ENCODE assay signal across 11 mouse cellular contexts in the genomic region with DNA sequence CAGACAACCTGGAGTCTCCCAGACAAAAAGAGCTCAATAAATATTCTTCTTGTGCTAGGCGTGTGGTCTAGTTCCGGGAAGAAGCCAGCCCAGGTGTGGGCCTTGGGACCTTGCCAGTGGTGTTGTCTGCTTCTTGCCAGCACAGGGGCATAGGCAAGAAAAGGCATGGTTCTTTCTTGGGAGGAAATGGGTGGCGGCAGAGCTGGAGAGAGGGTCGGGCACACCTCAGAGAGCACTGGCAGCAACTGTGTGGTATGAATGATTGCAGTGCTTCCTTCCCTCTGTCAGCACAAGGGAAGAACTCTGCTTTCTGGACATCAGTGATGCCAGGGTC.
DNase-seq lines count a peak whose midpoint lies in the region; ATAC-seq lines count a peak whose summit lies in the region.
"Had no signal": no experiment of that assay in that cellular context is flagged by ENCODE, and none has a peak within 500 bp of the region (broad histone marks: within the 10 kb centered on the region; RNA-seq: fewer than 3 reads in every experiment).

No protein-coding gene starts in this region.

- H3K4me3 ChIP-seq in intestine, embryonic 15.5 days (replicated peaks) = no peak overlapping the region
- no peak overlapping the region for H3K4me3 ChIP-seq in intestine, embryonic 16.5 days (ENCODE audit: low read length)
- H3K4me3 ChIP-seq in embryonic facial prominence, embryonic 11.5 days (ENCODE audit: low read depth, low read length) = no peak overlapping the region
- no peak overlapping the region for H3K4me3 ChIP-seq in hindbrain, embryonic 13.5 days
- peak overlapping the region; percentile 3; the same call in 1 of the 2 replicates for H3K4me3 ChIP-seq in midbrain, embryonic 16.5 days (ENCODE audit: low read depth, low read length)
- H3K4me3 ChIP-seq: heart, adult 2 months had no signal

- no peak for ATAC-seq in intestine, embryonic 15.5 days
- ATAC-seq in intestine, embryonic 16.5 days = no peak
- ATAC-seq in embryonic facial prominence, embryonic 11.5 days (replicated peaks; ENCODE audit: insufficient number of reproducible peaks, low FRiP score, low TSS enrichment, low read depth) = no peak
- 0 out of 2 replicates have a peak, but pooled peaks have one; percentile 4 for ATAC-seq in hindbrain, embryonic 13.5 days (ENCODE audit: low FRiP score)
- ATAC-seq in midbrain, embryonic 16.5 days = peak; percentile 13
- ATAC-seq in erythroblast, adult 5-6 weeks (replicated peaks; ENCODE audit: low FRiP score, poor library complexity, severe bottlenecking) = no peak

- H3K36me3 ChIP-seq in intestine, embryonic 15.5 days = no peaks in the 10 kb centered on the region
- no peaks in the 10 kb centered on the region for H3K36me3 ChIP-seq in intestine, embryonic 16.5 days (ENCODE audit: control insufficient read depth, insufficient read depth, low read length)
- H3K36me3 ChIP-seq in embryonic facial prominence, embryonic 11.5 days (replicated peaks; ENCODE audit: control insufficient read depth, insufficient read depth, low read depth, low read length) = no peaks in the 10 kb centered on the region
- no peaks in the 10 kb centered on the region for H3K36me3 ChIP-seq in hindbrain, embryonic 13.5 days
- H3K36me3 ChIP-seq in midbrain, embryonic 16.5 days (ENCODE audit: control insufficient read depth, insufficient read depth, low read length) = no peaks in the 10 kb centered on the region

- no peaks in the 10 kb centered on the region for H3K27me3 ChIP-seq in intestine, embryonic 15.5 days (replicated peaks)
- no peaks in the 10 kb centered on the region for H3K27me3 ChIP-seq in intestine, embryonic 16.5 days (replicated peaks; ENCODE audit: control insufficient read depth, insufficient read depth, low read length)
- no peaks in the 10 kb centered on the region for H3K27me3 ChIP-seq in embryonic facial prominence, embryonic 11.5 days (ENCODE audit: control insufficient read depth, insufficient read depth, low read length)
- no peaks in the 10 kb centered on the region for H3K27me3 ChIP-seq in hindbrain, embryonic 13.5 days
- no peaks in the 10 kb centered on the region for H3K27me3 ChIP-seq in midbrain, embryonic 16.5 days (ENCODE audit: control insufficient read depth, insufficient read depth, low read depth, low read length)
- H3K27me3 ChIP-seq: CH12.LX had no signal

- H3K9ac ChIP-seq in intestine, embryonic 15.5 days = no peak overlapping the region
- no peak overlapping the region for H3K9ac ChIP-seq in intestine, embryonic 16.5 days (ENCODE audit: low read depth, low read length)
- H3K9ac ChIP-seq in embryonic facial prominence, embryonic 11.5 days (replicated peaks; ENCODE audit: low read length) = no peak overlapping the region
- H3K9ac ChIP-seq in hindbrain, embryonic 13.5 days = peak overlapping the region; percentile 68
- H3K9ac ChIP-seq in midbrain, embryonic 16.5 days (ENCODE audit: low read depth, low read length) = peak overlapping the region; percentile 56

- H3K4me1 ChIP-seq in intestine, embryonic 15.5 days (replicated peaks) = peaks cover 48% of the 10 kb centered on the region
- H3K4me1 ChIP-seq in intestine, embryonic 16.5 days (ENCODE audit: control insufficient read depth, insufficient read depth, low read length) = peaks cover 34% of the 10 kb centered on the region
- H3K4me1 ChIP-seq in embryonic facial prominence, embryonic 11.5 days (ENCODE audit: control insufficient read depth, insufficient read depth, low read length) = peaks cover 16% of the 10 kb centered on the region
- H3K4me1 ChIP-seq in hindbrain, embryonic 13.5 days (replicated peaks) = peaks cover 97% of the 10 kb centered on the region
- peaks cover 92% of the 10 kb centered on the region for H3K4me1 ChIP-seq in midbrain, embryonic 16.5 days (ENCODE audit: control insufficient read depth, insufficient read depth, low read length)

- H3K27ac ChIP-seq in intestine, embryonic 15.5 days = peak overlapping the region; percentile 42; the same call in 1 of the 2 replicates
- no peak overlapping the region for H3K27ac ChIP-seq in intestine, embryonic 16.5 days (ENCODE audit: low read length)
- H3K27ac ChIP-seq in embryonic facial prominence, embryonic 11.5 days (replicated peaks; ENCODE audit: low read depth, low read length) = peak overlapping the region; percentile 49
- peak overlapping the region; percentile 100 for H3K27ac ChIP-seq in hindbrain, embryonic 13.5 days
- H3K27ac ChIP-seq in midbrain, embryonic 16.5 days (ENCODE audit: low read length) = peak overlapping the region; percentile 99
- H3K27ac ChIP-seq: heart, adult 2 months had no signal

- H3K9me3 ChIP-seq in intestine, embryonic 15.5 days = no peaks in the 10 kb centered on the region
- H3K9me3 ChIP-seq in intestine, embryonic 16.5 days (ENCODE audit: control insufficient read depth, low read length) = no peaks in the 10 kb centered on the region
- no peaks in the 10 kb centered on the region for H3K9me3 ChIP-seq in embryonic facial prominence, embryonic 11.5 days (replicated peaks; ENCODE audit: control insufficient read depth, low read length)
- no peaks in the 10 kb centered on the region for H3K9me3 ChIP-seq in hindbrain, embryonic 13.5 days
- no peaks in the 10 kb centered on the region; the same call in 1 of the 2 replicates for H3K9me3 ChIP-seq in midbrain, embryonic 16.5 days (replicated peaks; ENCODE audit: control insufficient read depth, low read length, poor library complexity, severe bottlenecking)

- no peak for DNase-seq in embryonic facial prominence, embryonic 11.5 days (ENCODE audit: low spot score)
- no peak for DNase-seq in yolk sac, embryonic 10.5 days (ENCODE audit: low spot score)
- DNase-seq in frontal cortex, adult 2 months (ENCODE audit: extremely low spot score in 1 of 2, low spot score in 1 of 2) = no peak
- DNase-seq: spleen, adult 18-20 months had no signal

- no peak overlapping the region for H3K4me2 ChIP-seq in intestine, embryonic 15.5 days (replicated peaks)
- H3K4me2 ChIP-seq in intestine, embryonic 16.5 days (ENCODE audit: low read depth, low read length) = no peak overlapping the region
- H3K4me2 ChIP-seq in embryonic facial prominence, embryonic 11.5 days (ENCODE audit: low read depth, low read length) = no peak overlapping the region
- H3K4me2 ChIP-seq in hindbrain, embryonic 13.5 days = peak overlapping the region; percentile 31
- peak overlapping the region; percentile 55 for H3K4me2 ChIP-seq in midbrain, embryonic 16.5 days (ENCODE audit: low read length)

- 44% methylated on average over 4 of the region's 4 CpGs for WGBS in intestine, embryonic 15.5 days
- WGBS in intestine, embryonic 16.5 days = 42% methylated on average over 4 of the region's 4 CpGs
- 49% methylated on average over 4 of the region's 4 CpGs for WGBS in embryonic facial prominence, embryonic 11.5 days
- 16% methylated on average over 4 of the region's 4 CpGs for WGBS in hindbrain, embryonic 13.5 days
- 27% methylated on average over 4 of the region's 4 CpGs for WGBS in midbrain, embryonic 16.5 days

Comparison
In these comparisons a context has a peak if more than half of its experiments do, and no peak if none do; other contexts are left out.
1. ATAC-seq: peak in hindbrain, embryonic 13.5 days (single experiment) and midbrain, embryonic 16.5 days (single experiment); none in intestine, embryonic 15.5 days (single experiment), intestine, embryonic 16.5 days (single experiment), embryonic facial prominence, embryonic 11.5 days (single experiment) and erythroblast, adult 5-6 weeks (single experiment).
2. H3K4me2 ChIP-seq: peak in hindbrain, embryonic 13.5 days (single experiment) and midbrain, embryonic 16.5 days (single experiment); none in intestine, embryonic 15.5 days (single experiment), intestine, embryonic 16.5 days (single experiment) and embryonic facial prominence, embryonic 11.5 days (single experiment).
3. H3K9ac ChIP-seq: peak in hindbrain, embryonic 13.5 days (single experiment) and midbrain, embryonic 16.5 days (single experiment); none in intestine, embryonic 15.5 days (single experiment), intestine, embryonic 16.5 days (single experiment) and embryonic facial prominence, embryonic 11.5 days (single experiment).